Mouse (Mus musculus) hindbrain, postnatal 0 days (tissue): ENCODE data around the gene Crhr1. TPM values are rescaled to one million over a fixed set of nuclear protein-coding genes. Genes with fewer than 3 reads are reported as not detected.
A peak's percentile ranks its signal among the peaks of the same experiment; 100 is the strongest.

Experiments
- ATAC-seq: fragments of 200-750 bp; cut with Nextera tagmentation; 2 replicates; pipeline ENCODE4 v1.8.0; 2017; ENCODE audit warnings: mild to moderate bottlenecking, moderate TSS enrichment, moderate library complexity
- DNase-seq: peaks from one replicate; pipeline ENCODE4 v3.0.0-alpha.2; 2015; ENCODE audit warnings: low spot score
- H3K27ac ChIP-seq: fragments of 300-500 bp; sonication (generic); 2 replicates; pipeline ENCODE4 v1.5.1; 2014; ENCODE audit warnings: mild to moderate bottlenecking
- H3K27me3 ChIP-seq: fragments of 300-500 bp; sonication (generic); 2 replicates; pipeline ENCODE4 v1.6.1; 2014; ENCODE audit warnings: low read length, mixed read lengths; ENCODE audit not compliant: insufficient read depth
- H3K36me3 ChIP-seq: fragments of 300-500 bp; sonication (generic); 2 replicates; pipeline ENCODE4 v1.6.1; 2014; ENCODE audit warnings: low read length, mixed read lengths; ENCODE audit not compliant: insufficient read depth
- H3K4me1 ChIP-seq: fragments of 300-500 bp; sonication (generic); 2 replicates; pipeline ENCODE4 v1.6.1; 2014; ENCODE audit warnings: antibody characterized with exemption, low read length, mixed read lengths; ENCODE audit not compliant: insufficient read depth
- H3K4me2 ChIP-seq: fragments of 300-500 bp; sonication (generic); 2 replicates; pipeline ENCODE4 v1.6.1; 2014; ENCODE audit warnings: low read depth, mild to moderate bottlenecking, low read length, moderate library complexity, mixed read lengths
- H3K4me3 ChIP-seq: fragments of 300-500 bp; sonication (generic); 2 replicates; pipeline ENCODE4 v1.5.1; 2014; ENCODE audit warnings: low read length
- H3K9ac ChIP-seq: fragments of 300-500 bp; sonication (generic); replicated peaks from 2 replicates; pipeline ENCODE4 v1.6.1; 2014; ENCODE audit warnings: mild to moderate bottlenecking, low read length, moderate library complexity, mixed read lengths
- H3K9me3 ChIP-seq: fragments of 300-500 bp; sonication (generic); 2 replicates; pipeline ENCODE4 v1.6.1; 2016; ENCODE audit warnings: low read length, mixed read lengths
- CTCF ChIP-seq: IDR thresholded peaks from 2 replicates; pipeline ENCODE4 v1.5.1; 2016; ENCODE audit warnings: antibody characterized with exemption, control low read depth, low read depth
- WGBS: fragments of 180-500 bp; shearing (Covaris S2); extraction: QIAGEN DNeasy Blood & Tissue Kit; methylation state at CpG from one replicate; pipeline ENCODE4 v1.1.7; 2014; 5-methylcytosine and 5-hydroxymethylcytosine counted together
- polyA plus RNA-seq: library from polyadenylated mRNA; unstranded; fragments of >200 nt; fragmentation: Nextera tagmentation; extraction: Ambion mirVana; gene quantifications from 2 replicates; pipeline ENCODE4 v1.2.1, GENCODE M21; 2015
- total RNA-seq: library from RNA; depleted of rRNA; stranded (reverse); fragments of >200 nt; gene quantifications from 2 replicates; pipeline ENCODE4 v1.2.3, GENCODE M21; 2014; rRNA removed

The Crhr1 gene
- total and polyA plus RNA-seq, 2 experiments from 2014 or later: 6.8 to 28.0 TPM

DNA sequence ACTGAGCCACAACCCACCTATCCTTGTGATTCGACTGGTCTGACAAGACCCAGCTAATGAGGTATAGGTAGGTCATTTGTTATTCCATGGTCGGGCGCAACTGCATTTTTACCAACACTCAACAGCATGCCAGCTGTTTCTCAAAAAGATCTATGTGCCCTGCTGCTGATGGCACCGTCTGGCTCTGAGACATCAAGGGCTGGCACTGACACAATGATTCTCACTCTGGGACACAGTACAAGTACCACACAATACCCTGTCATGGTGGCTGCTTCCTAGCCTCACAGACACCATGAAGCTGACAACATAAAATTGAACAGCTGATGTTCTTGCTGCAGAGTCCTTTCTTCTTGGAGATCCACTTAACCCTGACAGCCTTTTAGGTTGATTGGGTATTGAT, 87.6 kb downstream of the Crhr1 start:
- no peaks in the 10 kb centered on the region for H3K9me3 ChIP-seq
- no peak overlapping the region for H3K27ac ChIP-seq
- H3K4me2 ChIP-seq: no peak overlapping the region
- 65% methylated on average over 4 of the region's 4 CpGs for WGBS
- H3K4me1 ChIP-seq: no peaks in the 10 kb centered on the region
- H3K36me3 ChIP-seq: no peaks in the 10 kb centered on the region
- ATAC-seq (no peak), DNase-seq (no peak)
- no peak for TF ChIP-seq CTCF
- H3K4me3 ChIP-seq: no peak overlapping the region
- no peak overlapping the region for H3K9ac ChIP-seq
- no peaks in the 10 kb centered on the region for H3K27me3 ChIP-seq

DNA sequence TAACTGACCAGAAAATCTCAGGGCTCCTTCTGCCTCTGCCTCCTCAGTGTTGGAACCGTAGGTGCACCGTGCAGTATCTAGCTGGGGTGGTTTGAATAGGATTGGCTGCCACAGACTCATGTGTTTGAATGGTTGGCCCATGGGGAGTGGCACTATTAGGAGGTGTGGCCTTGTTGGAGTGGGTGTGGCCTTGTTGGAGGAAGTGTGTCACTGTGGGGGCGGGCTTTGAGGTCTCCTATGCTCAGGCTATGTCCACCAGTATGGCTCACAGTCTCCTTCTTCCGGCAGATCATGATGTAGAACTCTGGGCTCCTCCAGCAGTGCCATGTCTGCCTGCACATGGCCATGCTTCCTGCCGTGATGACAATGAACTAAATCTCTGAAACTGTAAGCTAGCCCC, 89.1 kb downstream of the Crhr1 start:
- DNase-seq (no peak), ATAC-seq (0 out of 2 replicates have a peak, but pooled peaks have one; percentile 12)
- Histone ChIP-seq H3K27ac (no peak overlapping the region), H3K9ac (no peak overlapping the region), H3K9me3 (no peaks in the 10 kb centered on the region), H3K36me3 (no peaks in the 10 kb centered on the region), H3K4me1 (no peaks in the 10 kb centered on the region), H3K4me2 (no peak overlapping the region), H3K27me3 (no peaks in the 10 kb centered on the region), H3K4me3 (no peak overlapping the region)
- TF ChIP-seq CTCF: no peak
- 74% methylated on average over 5 of the region's 5 CpGs for WGBS

GRCm38 (mm10) chr11:104223301-104223700, 90.6 kb downstream of the Crhr1 start:
- no peaks in the 10 kb centered on the region for H3K36me3 ChIP-seq
- H3K4me3 ChIP-seq: no peak overlapping the region
- H3K27me3 ChIP-seq: no peaks in the 10 kb centered on the region
- no peaks in the 10 kb centered on the region for H3K9me3 ChIP-seq
- no peak for DNase-seq
- H3K9ac ChIP-seq: no peak overlapping the region
- 80% methylated on average over 9 of the region's 9 CpGs for WGBS
- H3K4me1 ChIP-seq: no peaks in the 10 kb centered on the region
- H3K27ac ChIP-seq: no peak overlapping the region
- TF ChIP-seq CTCF: no peak
- ATAC-seq: no peak
- no peak overlapping the region for H3K4me2 ChIP-seq

Other genes with a start within 250 kb of the Crhr1 start
- 143 and 150 TPM in 2 replicates for gene Nsf, start 178.8 kb upstream of the Crhr1 start, total RNA-seq
- gene Nsf, start 178.8 kb upstream of the Crhr1 start, polyA plus RNA-seq: 220 and 230 TPM in 2 replicates
- gene Arf2, start 166.1 kb upstream of the Crhr1 start, total RNA-seq: 117 and 141 TPM in 2 replicates
- 180 and 191 TPM in 2 replicates for gene Arf2, start 166.1 kb upstream of the Crhr1 start, polyA plus RNA-seq
- not detected in 2 replicates for gene Sppl2c, start 53.5 kb downstream of the Crhr1 start, total RNA-seq
- gene Sppl2c, start 53.5 kb downstream of the Crhr1 start, polyA plus RNA-seq: not detected in 2 replicates
- 473 and 516 TPM in 2 replicates for gene Mapt, start 98.5 kb downstream of the Crhr1 start, total RNA-seq
- 966 and 1,028 TPM in 2 replicates for gene Mapt, start 98.5 kb downstream of the Crhr1 start, polyA plus RNA-seq